Mouse (Mus musculus) testis, postnatal 14 days (tissue): ENCODE measurements around the gene Aoc3.
"Not testable (repeated sequence)": the region's sequence is repeated elsewhere in the genome, so short reads cannot be mapped to it uniquely, and the experiment has no call there.

Experiments used
- DNase-seq: peaks from one replicate; pipeline ENCODE4 v3.0.0; 2021; ENCODE audit warnings: low spot score

The Aoc3 gene

DNA sequence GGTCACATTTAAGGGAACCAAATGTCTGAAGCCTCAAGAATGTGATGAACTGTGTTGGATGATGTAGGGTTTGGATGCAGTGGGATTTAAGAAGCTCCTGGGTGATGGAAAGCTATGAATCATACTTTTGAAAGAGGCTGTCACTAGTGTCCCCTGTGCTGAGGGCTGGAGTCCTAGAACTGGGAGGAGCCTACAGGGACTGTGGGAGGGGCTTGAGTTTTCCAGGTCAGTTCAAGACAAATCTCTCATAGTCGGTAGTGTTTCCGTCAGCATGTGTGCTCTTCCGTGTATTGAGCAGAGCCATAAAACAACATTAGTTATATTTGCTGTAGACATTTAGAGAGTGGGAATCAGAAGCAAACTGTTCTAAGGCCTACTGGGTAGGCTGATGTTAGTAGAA is 3.1 kb upstream of the Aoc3 start:
- no peak for DNase-seq

- no peak for DNase-seq
Observed at GRCm38 (mm10) chr11:101328941-101329635, 1.3 kb upstream of the Aoc3 start.

DNA sequence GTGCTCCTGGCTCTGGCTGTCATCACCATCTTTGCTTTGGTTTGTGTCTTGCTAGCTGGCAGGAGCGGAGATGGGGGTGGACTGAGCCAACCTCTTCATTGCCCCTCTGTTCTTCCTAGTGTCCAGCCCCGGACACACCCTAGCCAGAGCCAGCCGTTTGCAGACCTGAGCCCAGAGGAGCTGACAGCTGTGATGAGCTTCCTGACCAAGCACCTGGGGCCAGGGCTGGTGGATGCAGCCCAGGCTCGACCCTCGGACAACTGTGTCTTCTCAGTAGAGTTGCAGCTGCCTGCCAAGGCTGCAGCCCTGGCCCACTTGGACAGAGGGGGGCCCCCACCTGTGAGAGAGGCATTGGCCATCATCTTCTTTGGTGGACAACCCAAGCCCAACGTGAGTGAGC is 556 bp downstream of the Aoc3 start:
- DNase-seq, result not testable (repeated sequence)

GRCm38 (mm10) chr11:101332537-101332936 is 2.1 kb downstream of the Aoc3 start:
- DNase-seq, result no peak

DNA sequence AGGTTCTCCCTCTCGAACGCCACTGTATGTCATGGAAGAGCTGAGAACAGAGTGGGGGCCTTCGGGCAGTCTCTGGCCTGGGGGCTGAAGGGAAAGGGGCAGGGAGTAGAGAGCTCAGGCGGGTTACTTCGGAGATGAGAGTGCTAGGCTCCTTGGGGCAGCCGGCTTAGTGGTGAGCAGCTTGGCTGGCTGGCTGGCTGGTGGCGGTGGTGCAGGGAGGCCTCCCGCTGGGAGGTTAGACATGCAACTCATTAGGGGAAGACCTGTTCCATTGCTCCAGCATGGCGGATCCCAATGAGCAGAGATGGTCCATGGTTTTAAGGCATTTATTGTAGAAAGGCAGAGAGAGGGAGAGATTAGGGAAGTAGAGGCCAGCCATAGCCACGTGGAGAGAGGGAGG is 3.6 kb downstream of the Aoc3 start:
- no peak for DNase-seq

GRCm38 (mm10) chr11:101334516-101334915 is 4.1 kb downstream of the Aoc3 start:
- DNase-seq, result no peak

DNA sequence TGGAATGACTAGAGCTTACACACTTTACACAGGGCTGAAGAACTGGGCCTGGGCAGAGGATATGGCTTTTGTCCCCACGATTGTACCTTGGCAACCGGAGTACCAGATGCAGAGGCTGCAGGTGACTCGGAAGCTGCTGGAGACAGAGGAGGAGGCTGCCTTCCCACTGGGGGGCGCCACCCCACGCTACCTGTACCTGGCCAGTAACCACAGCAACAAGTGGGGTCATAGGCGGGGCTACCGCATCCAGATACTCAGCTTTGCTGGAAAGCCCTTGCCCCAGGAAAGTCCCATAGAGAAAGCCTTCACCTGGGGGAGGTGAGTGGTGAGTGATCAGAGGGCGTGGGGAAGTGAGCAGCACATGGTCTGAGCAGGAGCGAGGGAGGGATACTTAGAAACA is 5.3 kb downstream of the Aoc3 start:
- DNase-seq, result no peak

GRCm38 (mm10) chr11:101338123-101338760 is 7.8 kb downstream of the Aoc3 start:
- no peak for DNase-seq

- DNase-seq, result no peak
Observed at GRCm38 (mm10) chr11:101347083-101347775, 16.8 kb downstream of the Aoc3 start.

DNA sequence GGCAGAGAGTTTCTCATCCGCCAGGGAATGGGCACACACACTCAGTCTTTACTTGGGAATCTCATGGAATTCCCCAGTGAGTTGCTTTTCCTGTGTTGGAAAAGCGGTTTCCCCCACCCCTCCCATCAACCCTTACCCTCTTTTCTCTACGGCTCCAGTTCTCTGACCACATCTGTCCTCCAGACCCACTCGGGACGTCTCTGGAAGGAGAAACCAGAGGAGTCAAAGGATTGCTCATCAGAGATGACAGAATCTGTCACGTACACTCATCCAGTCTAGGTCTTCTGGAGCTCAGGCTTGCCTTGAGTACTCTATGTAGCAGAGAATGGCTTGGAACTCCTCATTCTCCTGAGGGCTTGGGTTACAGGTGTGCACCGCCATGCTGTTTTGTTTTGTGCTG is 18.4 kb downstream of the Aoc3 start:
- no peak for DNase-seq

DNA sequence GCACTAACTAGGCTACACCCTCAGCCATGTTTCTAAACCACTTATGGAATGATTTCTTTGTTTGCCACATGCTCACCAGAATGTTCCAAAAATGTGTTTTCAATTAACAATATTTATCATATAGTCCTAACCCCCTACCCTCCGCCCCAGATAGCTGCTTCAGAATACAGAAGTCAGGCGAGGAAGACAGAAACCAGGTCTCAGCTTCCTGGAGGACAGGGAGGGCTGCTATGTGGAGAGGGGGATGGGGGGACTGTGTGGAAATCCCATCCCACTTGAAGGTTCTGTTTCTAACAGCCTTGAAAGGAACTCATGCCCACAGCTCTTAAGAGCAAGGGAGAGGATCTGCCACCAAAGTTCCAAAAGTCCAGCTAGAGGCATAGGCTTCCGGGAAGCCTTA is 18.8 kb downstream of the Aoc3 start:
- no peak for DNase-seq

DNA sequence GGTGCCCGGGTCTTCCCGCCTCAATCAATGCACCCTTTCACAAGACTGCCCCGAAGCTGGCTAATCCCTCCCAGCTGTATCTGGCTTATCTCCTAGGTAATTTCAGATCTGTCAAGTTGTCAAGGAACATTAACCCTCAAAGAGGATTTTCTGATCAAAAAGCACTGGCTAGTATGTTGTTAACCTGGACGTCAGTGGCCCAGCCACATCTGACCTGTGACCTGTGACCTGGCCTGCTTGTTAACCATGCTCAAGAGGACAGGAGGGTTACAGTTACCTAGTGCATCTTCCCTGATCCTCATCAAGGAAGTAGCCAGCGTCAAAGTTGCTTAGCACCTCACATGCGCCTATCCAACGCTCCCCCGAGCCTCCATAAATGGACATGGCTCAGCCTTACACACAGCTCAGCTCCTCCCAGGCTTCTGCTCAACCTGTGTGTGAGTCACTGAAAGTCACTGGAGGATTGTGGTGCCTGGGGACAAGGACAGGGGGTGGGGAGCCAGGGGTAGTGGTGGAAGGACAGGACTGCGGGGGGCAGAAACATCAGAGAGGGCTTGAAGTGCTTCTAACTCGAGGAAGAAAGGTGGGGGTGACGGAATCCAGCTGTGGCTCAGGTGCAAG is 20.8 kb downstream of the Aoc3 start:
- no peak for DNase-seq

- no peak for DNase-seq
Observed at GRCm38 (mm10) chr11:101351721-101352111, 21.3 kb downstream of the Aoc3 start.

GRCm38 (mm10) chr11:101353436-101353835 is 23.0 kb downstream of the Aoc3 start:
- DNase-seq, result no peak

DNA sequence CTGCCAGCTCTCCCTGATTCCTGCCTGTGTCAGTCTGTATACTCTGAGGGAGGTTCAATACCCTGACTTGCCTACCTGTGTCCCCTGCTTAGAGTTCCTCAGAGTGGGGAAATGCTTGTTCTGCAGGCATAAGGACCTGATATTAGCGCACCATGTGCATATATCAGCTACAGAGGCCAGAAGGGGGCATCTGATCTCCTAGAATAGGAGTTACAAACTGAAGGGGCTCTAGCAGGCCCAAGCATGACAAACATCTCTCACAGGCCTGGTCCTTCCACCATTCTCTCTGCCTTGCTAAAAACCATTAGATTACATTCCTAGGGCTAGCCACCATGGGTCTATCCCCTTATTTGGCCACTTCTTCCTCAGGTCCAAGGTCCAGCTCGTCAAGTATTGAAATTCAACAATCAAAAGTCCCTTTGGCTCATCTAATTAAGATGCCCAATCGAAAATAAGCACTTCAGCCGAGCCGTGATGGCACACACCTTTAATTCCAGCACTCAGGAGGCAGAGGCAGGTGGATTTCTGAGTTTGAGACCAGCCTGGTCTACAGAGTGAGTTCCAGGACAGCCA is 24.1 kb downstream of the Aoc3 start:
- no peak for DNase-seq

DNA sequence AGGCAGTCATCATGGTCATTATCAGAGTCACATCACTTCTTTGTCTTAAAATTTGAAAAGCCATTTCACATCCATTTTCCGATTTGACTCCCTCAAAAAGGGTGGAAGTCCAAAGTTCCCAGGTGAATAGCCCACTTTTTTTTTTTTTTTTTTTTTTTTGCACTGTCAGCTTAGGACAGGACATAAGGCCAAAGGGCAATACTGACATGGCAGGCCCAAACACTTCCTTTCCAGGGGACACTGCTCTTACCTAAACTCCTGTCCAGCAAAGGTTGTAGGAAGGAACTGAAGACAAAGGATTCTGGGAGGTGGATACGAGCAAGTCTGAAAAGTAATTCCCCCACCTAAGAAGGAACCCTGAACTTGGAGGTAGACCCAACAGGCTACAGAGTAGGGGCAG is 25.5 kb downstream of the Aoc3 start:
- DNase-seq, result no peak

- DNase-seq, result no peak
Observed at GRCm38 (mm10) chr11:101357505-101358182, 27.2 kb downstream of the Aoc3 start.

DNA sequence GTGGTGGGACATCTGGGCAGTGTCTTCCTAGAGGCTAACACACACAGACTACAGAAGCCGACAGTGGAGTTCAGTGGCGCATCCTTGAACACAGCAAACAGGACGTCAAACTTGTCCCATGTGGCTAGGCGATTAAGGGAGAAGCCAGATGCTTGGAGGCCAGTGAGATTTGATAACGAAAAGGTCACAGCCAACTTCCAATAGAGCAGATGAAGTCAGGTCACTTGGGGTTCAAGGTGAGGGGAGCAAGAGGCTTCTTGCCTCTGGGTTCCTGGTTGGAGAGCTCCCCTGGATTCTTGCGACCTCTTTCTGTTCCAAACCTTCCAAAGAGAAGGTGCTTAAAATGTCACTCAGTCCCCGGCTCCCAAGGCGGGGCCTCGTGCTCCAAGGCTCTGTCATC is 29.4 kb downstream of the Aoc3 start:
- no peak for DNase-seq

- DNase-seq, result no peak
Observed at GRCm38 (mm10) chr11:101360651-101361113, 30.3 kb downstream of the Aoc3 start.

GRCm38 (mm10) chr11:101364531-101364931 is 34.1 kb downstream of the Aoc3 start:
- no peak for DNase-seq

- no peak for DNase-seq
Observed at GRCm38 (mm10) chr11:101367326-101367935, 37.0 kb downstream of the Aoc3 start, which contains the start of gene G6pc. Gene G6pc (plus strand): TSS chr11:101367561.
